ENCODE assay signal across 27 mouse cellular contexts in the genomic region with DNA sequence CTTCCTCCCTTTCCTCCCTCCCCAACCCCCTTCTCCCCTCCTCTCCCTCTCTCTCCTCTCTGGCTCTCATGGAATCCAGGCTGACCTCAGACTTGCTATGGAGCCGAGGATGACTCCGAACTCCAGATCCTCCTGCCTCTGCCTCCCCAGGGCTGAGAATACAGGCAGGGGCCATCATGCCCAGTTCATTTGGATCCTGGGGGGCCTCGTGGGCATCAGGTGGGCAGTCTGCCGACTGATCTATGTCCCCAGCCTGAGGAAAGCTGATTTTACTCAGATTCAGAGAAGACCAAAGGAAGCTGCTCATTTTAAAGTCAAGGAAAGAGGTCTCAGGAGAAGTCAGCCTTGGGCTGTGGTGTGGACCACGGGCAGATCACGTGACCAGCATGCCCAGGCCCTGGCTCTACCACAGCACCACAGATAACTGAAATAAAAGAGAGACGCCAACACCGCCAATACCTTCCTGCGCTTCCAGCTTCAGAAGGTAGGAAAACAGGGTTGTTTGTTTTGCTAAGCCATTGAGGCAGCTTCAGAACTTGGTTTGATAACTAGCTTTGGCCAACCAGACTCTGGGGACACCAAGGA. TPM values are rescaled to one million over a fixed set of nuclear protein-coding genes. Genes with fewer than 3 reads are reported as not detected.
DNase-seq lines count a peak whose midpoint lies in the region; ATAC-seq and TF ChIP-seq lines count a peak whose summit lies in the region.
"Had no signal": no experiment of that assay in that cellular context is flagged by ENCODE, and none has a peak within 500 bp of the region (broad histone marks: within the 10 kb centered on the region; RNA-seq: fewer than 3 reads in every experiment).

No protein-coding gene starts in this region.

- peaks cover 46% of the 10 kb centered on the region for H3K4me1 ChIP-seq in heart, embryonic 10.5 days
- peaks cover 3% of the 10 kb centered on the region for H3K4me1 ChIP-seq in heart, adult 2 months (ENCODE audit: control insufficient read depth, insufficient read depth, low read length)
- peaks cover 40% of the 10 kb centered on the region for H3K4me1 ChIP-seq in midbrain, embryonic 10.5 days
- H3K4me1 ChIP-seq in midbrain, embryonic 14.5 days (ENCODE audit: control insufficient read depth, insufficient read depth, low read length) = peaks cover 5% of the 10 kb centered on the region; the same call in 1 of the 2 replicates
- H3K4me1 ChIP-seq in intestine, embryonic 16.5 days (ENCODE audit: control insufficient read depth, insufficient read depth, low read length) = peaks cover 25% of the 10 kb centered on the region
- peaks cover 5% of the 10 kb centered on the region; the same call in 1 of the 2 replicates for H3K4me1 ChIP-seq in stomach, postnatal 0 days (replicated peaks; ENCODE audit: control insufficient read depth, insufficient read depth)

- H3K9ac ChIP-seq in heart, adult 2 months (ENCODE audit: low read depth, low read length) = no peak overlapping the region
- H3K9ac ChIP-seq in midbrain, embryonic 14.5 days (replicated peaks; ENCODE audit: low read length) = no peak overlapping the region
- no peak overlapping the region for H3K9ac ChIP-seq in intestine, embryonic 16.5 days (ENCODE audit: low read depth, low read length)
- 0 out of 2 replicates have a peak overlapping the region, but pooled peaks have one; percentile 35 for H3K9ac ChIP-seq in stomach, postnatal 0 days (ENCODE audit: low read length)
- H3K9ac ChIP-seq: embryonic facial prominence, embryonic 15.5 days; heart, embryonic 13.5 days; hindbrain, embryonic 14.5 days; kidney, embryonic 15.5 days; limb, embryonic 13.5 days; liver, embryonic 12.5 days; neural tube, embryonic 13.5 days; stomach, embryonic 15.5 days had no signal

- intact Hi-C loops in heart, adult 2 months (cut with DNase I) = loop anchor here (2.0 to 5.0 kb wide), 2 partner anchors 21 to 103 kb away; a partner anchor contains a TSS
- intact Hi-C loops in heart, postnatal 10 days (cut with DNase I) = loop anchor here (2.0 to 5.0 kb wide), 3 partner anchors 61 to 338 kb away; no protein-coding TSS in a partner anchor

- no peak for TF ChIP-seq EP300 in heart, adult 2 months (IDR thresholded peaks at IDR 0.05; ENCODE audit: insufficient read depth, low read depth, low read length)
- TF ChIP-seq EP300 in stomach, postnatal 0 days (optimal IDR thresholded peaks at IDR 0.05) = no peak

- TF ChIP-seq CTCF in heart, adult 2 months (IDR thresholded peaks at IDR 0.05) = no peak
- no peak for TF ChIP-seq CTCF in stomach, postnatal 0 days (IDR thresholded peaks at IDR 0.05; ENCODE audit: low read depth)

- no peak overlapping the region for H3K4me3 ChIP-seq in heart, embryonic 10.5 days
- H3K4me3 ChIP-seq in heart, adult 2 months = no peak overlapping the region
- H3K4me3 ChIP-seq in midbrain, embryonic 10.5 days = no peak overlapping the region
- no peak overlapping the region for H3K4me3 ChIP-seq in midbrain, embryonic 14.5 days (replicated peaks; ENCODE audit: low read depth, low read length)
- no peak overlapping the region for H3K4me3 ChIP-seq in intestine, embryonic 16.5 days (ENCODE audit: low read length)
- no peak overlapping the region for H3K4me3 ChIP-seq in stomach, postnatal 0 days (ENCODE audit: low read depth, low read length)
- H3K4me3 ChIP-seq: embryonic facial prominence, embryonic 15.5 days; heart, embryonic 13.5 days; kidney, embryonic 15.5 days; limb, embryonic 13.5 days; liver, embryonic 12.5 days; myocyte; neural tube, embryonic 13.5 days; stomach, embryonic 15.5 days had no signal

- H3K36me3 ChIP-seq in heart, embryonic 10.5 days = 0 out of 2 replicates have a peak, but pooled peaks cover 3% of the 10 kb centered on the region
- H3K36me3 ChIP-seq in heart, adult 2 months (ENCODE audit: control insufficient read depth, insufficient read depth, low read length) = no peaks in the 10 kb centered on the region
- H3K36me3 ChIP-seq in midbrain, embryonic 10.5 days = no peaks in the 10 kb centered on the region
- no peaks in the 10 kb centered on the region for H3K36me3 ChIP-seq in midbrain, embryonic 14.5 days (ENCODE audit: control insufficient read depth, insufficient read depth, low read length)
- H3K36me3 ChIP-seq in intestine, embryonic 16.5 days (ENCODE audit: control insufficient read depth, insufficient read depth, low read length) = no peaks in the 10 kb centered on the region
- no peaks in the 10 kb centered on the region for H3K36me3 ChIP-seq in stomach, postnatal 0 days (ENCODE audit: control insufficient read depth, insufficient read depth, low read length)
- H3K36me3 ChIP-seq: embryonic facial prominence, embryonic 15.5 days; kidney, embryonic 15.5 days; limb, embryonic 13.5 days; liver, embryonic 12.5 days; neural tube, embryonic 13.5 days; stomach, embryonic 15.5 days had no signal

- no peak for ATAC-seq in midbrain, embryonic 14.5 days (ENCODE audit: low FRiP score, low TSS enrichment)
- no peak for ATAC-seq in intestine, embryonic 16.5 days
- ATAC-seq in stomach, postnatal 0 days (ENCODE audit: low FRiP score, low TSS enrichment) = no peak
- ATAC-seq: liver, embryonic 12.5 days; midbrain, embryonic 16.5 days had no signal

- peak overlapping the region; percentile 7; the same call in 1 of the 2 replicates for H3K27ac ChIP-seq in heart, embryonic 10.5 days
- H3K27ac ChIP-seq in heart, adult 2 months = no peak overlapping the region
- 0 out of 2 replicates have a peak overlapping the region, but pooled peaks have one; percentile 1 for H3K27ac ChIP-seq in midbrain, embryonic 10.5 days (replicated peaks)
- H3K27ac ChIP-seq in midbrain, embryonic 14.5 days (replicated peaks; ENCODE audit: low read depth, low read length) = no peak overlapping the region
- H3K27ac ChIP-seq in intestine, embryonic 16.5 days (ENCODE audit: low read length) = peak overlapping the region; percentile 38; the same call in 1 of the 2 replicates
- H3K27ac ChIP-seq in stomach, postnatal 0 days (replicated peaks) = no peak overlapping the region
- H3K27ac ChIP-seq: embryonic facial prominence, embryonic 15.5 days; heart, embryonic 13.5 days; hindbrain, embryonic 14.5 days; kidney, embryonic 15.5 days; limb, embryonic 13.5 days; liver, embryonic 12.5 days; neural tube, embryonic 13.5 days; stomach, embryonic 15.5 days had no signal

- TF ChIP-seq POLR2A in heart, adult 2 months (IDR thresholded peaks at IDR 0.05; ENCODE audit: insufficient read depth, low read depth, low read length) = no peak

- no peaks in the 10 kb centered on the region for H3K79me2 ChIP-seq in heart, adult 2 months (replicated peaks; ENCODE audit: control insufficient read depth, insufficient read depth, low read length)

- H3K27me3 ChIP-seq in heart, embryonic 10.5 days (ENCODE audit: insufficient read depth, poor library complexity, severe bottlenecking) = peaks cover 11% of the 10 kb centered on the region
- H3K27me3 ChIP-seq in heart, adult 2 months (ENCODE audit: control insufficient read depth, insufficient read depth, low read length) = no peaks in the 10 kb centered on the region
- peaks cover 22% of the 10 kb centered on the region for H3K27me3 ChIP-seq in midbrain, embryonic 10.5 days (ENCODE audit: low read depth, poor library complexity, severe bottlenecking)
- no peaks in the 10 kb centered on the region for H3K27me3 ChIP-seq in midbrain, embryonic 14.5 days (ENCODE audit: control insufficient read depth, insufficient read depth, low read length)
- H3K27me3 ChIP-seq in intestine, embryonic 16.5 days (replicated peaks; ENCODE audit: control insufficient read depth, insufficient read depth, low read length) = no peaks in the 10 kb centered on the region
- H3K27me3 ChIP-seq in stomach, postnatal 0 days (ENCODE audit: control insufficient read depth, insufficient read depth, low read length) = no peaks in the 10 kb centered on the region
- H3K27me3 ChIP-seq: embryonic facial prominence, embryonic 15.5 days; kidney, embryonic 15.5 days; limb, embryonic 13.5 days; neural tube, embryonic 13.5 days; stomach, embryonic 15.5 days had no signal

- no peak overlapping the region for H3K4me2 ChIP-seq in midbrain, embryonic 14.5 days (ENCODE audit: low read length)
- H3K4me2 ChIP-seq in intestine, embryonic 16.5 days (ENCODE audit: low read depth, low read length) = no peak overlapping the region; the same call in 1 of the 2 replicates
- H3K4me2 ChIP-seq in stomach, postnatal 0 days (replicated peaks; ENCODE audit: low read depth) = no peak overlapping the region
- H3K4me2 ChIP-seq: heart, embryonic 13.5 days; hindbrain, embryonic 14.5 days; limb, embryonic 13.5 days; neural tube, embryonic 13.5 days; stomach, embryonic 15.5 days had no signal

- WGBS in heart, embryonic 10.5 days = 78% methylated on average over 9 of the region's 9 CpGs
- WGBS in heart, adult 2 months = 75% methylated on average over 9 of the region's 9 CpGs
- 82% methylated on average over 9 of the region's 9 CpGs for WGBS in midbrain, embryonic 10.5 days
- whole genome bisulfite sequencing in midbrain, embryonic 14.5 days = 78% methylated on average over 9 of the region's 9 CpGs
- 79% methylated on average over 9 of the region's 9 CpGs for WGBS in intestine, embryonic 16.5 days
- 80% methylated on average over 9 of the region's 9 CpGs for WGBS in stomach, postnatal 0 days

- H3K9me3 ChIP-seq in heart, embryonic 10.5 days = no peaks in the 10 kb centered on the region
- no peaks in the 10 kb centered on the region for H3K9me3 ChIP-seq in midbrain, embryonic 10.5 days (replicated peaks)
- no peaks in the 10 kb centered on the region for H3K9me3 ChIP-seq in midbrain, embryonic 14.5 days (ENCODE audit: control insufficient read depth, low read length)
- H3K9me3 ChIP-seq in intestine, embryonic 16.5 days (ENCODE audit: control insufficient read depth, low read length) = no peaks in the 10 kb centered on the region
- H3K9me3 ChIP-seq in stomach, postnatal 0 days (ENCODE audit: control insufficient read depth, low read length) = no peaks in the 10 kb centered on the region
- H3K9me3 ChIP-seq: embryonic facial prominence, embryonic 15.5 days; heart, embryonic 13.5 days; kidney, embryonic 15.5 days; limb, embryonic 13.5 days; liver, embryonic 12.5 days; neural tube, embryonic 13.5 days; stomach, embryonic 15.5 days had no signal

- no peak for DNase-seq in heart, embryonic 10.5 days (ENCODE audit: low spot score)
- no peak for DNase-seq in heart, adult 2 months
- no peak for DNase-seq in midbrain, embryonic 10.5 days (ENCODE audit: low spot score)
- no peak for DNase-seq in midbrain, embryonic 14.5 days
- DNase-seq in stomach, postnatal 0 days (ENCODE audit: low spot score) = no peak
- DNase-seq in heart, postnatal 10 days = no peak
- DNase-seq in cerebellum, postnatal 25 days = no peak
- DNase-seq: adrenal gland, adult 8-10 months; cerebellum, adult 11-12 months; cerebellum, postnatal 10 days; embryo, embryonic 11 days; layer of hippocampus, adult 9-11 months; right cerebral cortex, postnatal 25 days had no signal

RNA-seq across cellular contexts. Expression of a gene that starts 1.0 kb away (rescaled TPM):
- 0.96 and 2.4 TPM in 2 replicates for polyA plus RNA-seq in heart, embryonic 10.5 days (2016; fragmentation: Nextera tagmentation; extraction: Ambion mirVana)
- 10 to 100 TPM; 16.5 to 20.2 TPM for total RNA-seq in heart, adult 2 months (2021)
- polyA plus RNA-seq in heart, adult 2 months (2012; rRNA removed) = 35.5 and 36.6 TPM in 2 replicates
- polyA plus RNA-seq in midbrain, embryonic 10.5 days (2016; fragmentation: Nextera tagmentation; extraction: Ambion mirVana) = 0.98 and 1.3 TPM in 2 replicates
- polyA plus RNA-seq in midbrain, embryonic 14.5 days (2014; fragmentation: Nextera tagmentation; extraction: Ambion mirVana) = 0.08 and 0.16 TPM in 2 replicates
- 31.7 and 36.4 TPM in 2 replicates for polyA plus RNA-seq in intestine, embryonic 16.5 days (2015; fragmentation: Nextera tagmentation; extraction: Ambion mirVana)
- polyA plus RNA-seq in stomach, postnatal 0 days (2015; fragmentation: Nextera tagmentation; extraction: Ambion mirVana) = 2.2 and 2.3 TPM in 2 replicates
- 10 to 100 TPM; 11.2 to 15.6 TPM for total RNA-seq in heart, postnatal 10 days (2021)
- polyA plus RNA-seq: forebrain, embryonic 14.5 days; hindbrain, embryonic 14.5 days had no signal

RNA-seq across cellular contexts. Expression of a gene that starts 4.2 kb away (rescaled TPM):
- polyA plus RNA-seq in heart, embryonic 10.5 days (2016; fragmentation: Nextera tagmentation; extraction: Ambion mirVana) = 0.20 and 0.34 TPM in 2 replicates
- 100 to 1,000 TPM; 118 to 132 TPM for total RNA-seq in heart, adult 2 months (2021)
- 183 and 258 TPM in 2 replicates for polyA plus RNA-seq in heart, adult 2 months (2012; rRNA removed)
- 0.05 TPM in 1 of 2 replicates, not detected in the other for polyA plus RNA-seq in midbrain, embryonic 10.5 days (2016; fragmentation: Nextera tagmentation; extraction: Ambion mirVana)
- 0.11 TPM in 1 of 2 replicates, not detected in the other for polyA plus RNA-seq in midbrain, embryonic 14.5 days (2014; fragmentation: Nextera tagmentation; extraction: Ambion mirVana)
- 7.4 and 10.5 TPM in 2 replicates for polyA plus RNA-seq in intestine, embryonic 16.5 days (2015; fragmentation: Nextera tagmentation; extraction: Ambion mirVana)
- 1.6 and 1.8 TPM in 2 replicates for polyA plus RNA-seq in stomach, postnatal 0 days (2015; fragmentation: Nextera tagmentation; extraction: Ambion mirVana)
- total RNA-seq in heart, postnatal 10 days (2021) = 10 to 100 TPM; 81.1 to 84.5 TPM
- total RNA-seq: megakaryocyte-erythroid progenitor cell, adult 5-6 weeks had no signal
- polyA plus RNA-seq: activated CD4-positive, CD25-positive, alpha-beta regulatory T cell, adult 4 months; forebrain, embryonic 14.5 days; hindbrain, embryonic 14.5 days; limb, embryonic 13.5 days; liver, embryonic 12.5 days had no signal

RNA-seq across cellular contexts. Expression of a gene that starts 13.5 kb away (rescaled TPM):
- 61.9 and 62.7 TPM in 2 replicates for polyA plus RNA-seq in heart, embryonic 10.5 days (2016; fragmentation: Nextera tagmentation; extraction: Ambion mirVana)
- 100 to 1,000 TPM; 236 to 263 TPM for total RNA-seq in heart, adult 2 months (2021)
- 297 and 303 TPM in 2 replicates for polyA plus RNA-seq in heart, adult 2 months (2012; rRNA removed)
- polyA plus RNA-seq in midbrain, embryonic 10.5 days (2016; fragmentation: Nextera tagmentation; extraction: Ambion mirVana) = 24.5 and 27.5 TPM in 2 replicates
- polyA plus RNA-seq in midbrain, embryonic 14.5 days (2014; fragmentation: Nextera tagmentation; extraction: Ambion mirVana) = 32.6 and 34.2 TPM in 2 replicates
- polyA plus RNA-seq in intestine, embryonic 16.5 days (2015; fragmentation: Nextera tagmentation; extraction: Ambion mirVana) = 63.8 and 66.2 TPM in 2 replicates
- polyA plus RNA-seq in stomach, postnatal 0 days (2015; fragmentation: Nextera tagmentation; extraction: Ambion mirVana) = 45.1 and 49.2 TPM in 2 replicates
- 100 to 1,000 TPM; 241 to 248 TPM for total RNA-seq in heart, postnatal 10 days (2021)
- total RNA-seq: megakaryocyte-erythroid progenitor cell, adult 5-6 weeks had no signal

RNA-seq across cellular contexts. Expression of a gene that starts 45.3 kb away (rescaled TPM):
- polyA plus RNA-seq in heart, embryonic 10.5 days (2016; fragmentation: Nextera tagmentation; extraction: Ambion mirVana) = 4.1 and 5.4 TPM in 2 replicates
- 100 to 1,000 TPM in 1 of 2 experiments, 10 to 100 TPM in 1; 95.2 to 126 TPM for total RNA-seq in heart, adult 2 months (2021)
- 111 and 144 TPM in 2 replicates for polyA plus RNA-seq in heart, adult 2 months (2012; rRNA removed)
- 2.9 and 4.2 TPM in 2 replicates for polyA plus RNA-seq in midbrain, embryonic 10.5 days (2016; fragmentation: Nextera tagmentation; extraction: Ambion mirVana)
- 5.1 and 8.4 TPM in 2 replicates for polyA plus RNA-seq in midbrain, embryonic 14.5 days (2014; fragmentation: Nextera tagmentation; extraction: Ambion mirVana)
- 5.5 and 5.9 TPM in 2 replicates for polyA plus RNA-seq in intestine, embryonic 16.5 days (2015; fragmentation: Nextera tagmentation; extraction: Ambion mirVana)
- polyA plus RNA-seq in stomach, postnatal 0 days (2015; fragmentation: Nextera tagmentation; extraction: Ambion mirVana) = 3.5 and 4.3 TPM in 2 replicates
- total RNA-seq in heart, postnatal 10 days (2021) = 10 to 100 TPM; 81.0 to 83.1 TPM

Comparison
In these comparisons a context has a peak if more than half of its experiments do, and no peak if none do; other contexts are left out.
1. H3K27ac ChIP-seq: peak in heart, embryonic 10.5 days (single experiment), midbrain, embryonic 10.5 days (single experiment) and intestine, embryonic 16.5 days (single experiment); none in heart, adult 2 months (single experiment), midbrain, embryonic 14.5 days (single experiment) and stomach, postnatal 0 days (single experiment).
2. RNA of a gene that starts 4.2 kb away (polyA plus RNA-seq): 183 to 258 TPM in heart, adult 2 months; 7.4 to 10.5 TPM in intestine, embryonic 16.5 days, 1.6 to 1.8 TPM in stomach, postnatal 0 days, 0.20 to 0.34 TPM in heart, embryonic 10.5 days, 0.11 TPM in midbrain, embryonic 14.5 days and 0.05 TPM in midbrain, embryonic 10.5 days; every median in the first group is over 10 times any median in the second.